Mouse (Mus musculus) CH12.LX (cell line): ENCODE measurements around the gene Cebpz. TPM values are rescaled to one million over a fixed set of nuclear protein-coding genes. Genes with fewer than 3 reads are reported as not detected.

ENCODE experiments used
- DNase-seq: peaks from one replicate; pipeline ENCODE4 v3.0.0-alpha.2; 2013; ENCODE audit errors: extremely low read depth
- H3K27ac ChIP-seq: 2 replicates; pipeline ENCODE4 v1.5.1; 2012; ENCODE audit warnings: low read depth, mild to moderate bottlenecking, control low read depth, moderate library complexity; ENCODE audit not compliant: insufficient read depth
- H3K27me3 ChIP-seq: replicated peaks from 2 replicates; pipeline ENCODE3; 2012; ENCODE audit warnings: inconsistent platforms
- H3K36me3 ChIP-seq, 2 experiments: replicated peaks in 1 of 2; 2 replicates each; pipeline versions ENCODE3 to v1.6.1; 2012; ENCODE audit warnings: inconsistent platforms in 1 of 2, low read length in 1 of 2, mild to moderate bottlenecking in 1 of 2, mixed read lengths in 1 of 2, moderate library complexity in 1 of 2; ENCODE audit not compliant: control insufficient read depth in 1 of 2, insufficient read depth in 1 of 2
- H3K4me1 ChIP-seq, 2 experiments: 2 replicates each; pipeline ENCODE4 v1.6.1; 2012; ENCODE audit warnings: inconsistent platforms in 1 of 2, moderate library complexity in 1 of 2; ENCODE audit not compliant: insufficient read depth in 2 of 2, control insufficient read depth in 1 of 2
- H3K4me2 ChIP-seq: 2 replicates; pipeline ENCODE4 v1.6.1; 2012; ENCODE audit warnings: low read depth, mild to moderate bottlenecking, control low read depth; ENCODE audit not compliant: poor library complexity, insufficient read depth, severe bottlenecking
- H3K4me3 ChIP-seq, 3 experiments: fragments of 150-350 bp in 1 of 3; sonication (generic) in 1 of 3; replicated peaks in 1 of 3; 2 replicates each; pipeline versions ENCODE3 to v1.5.1; 2011 to 2012; ENCODE audit warnings: low read depth in 2 of 3, low read length in 2 of 3, mild to moderate bottlenecking in 2 of 3, moderate library complexity in 2 of 3, control low read depth in 1 of 3, improper control_type of control experiment in 1 of 3, inconsistent platforms in 1 of 3, mixed read lengths in 1 of 3; ENCODE audit not compliant: poor library complexity in 1 of 3
- H3K79me2 ChIP-seq: replicated peaks from 2 replicates; pipeline ENCODE4 v1.6.1; 2012; ENCODE audit warnings: mild to moderate bottlenecking, moderate library complexity; ENCODE audit not compliant: control insufficient read depth, poor library complexity, insufficient read depth, severe bottlenecking; ENCODE audit errors: extremely low read depth
- H3K9ac ChIP-seq: 2 replicates; pipeline ENCODE4 v1.6.1; 2012; ENCODE audit warnings: low read depth, mild to moderate bottlenecking, control low read depth, moderate library complexity; ENCODE audit not compliant: insufficient read depth
- H3K9me3 ChIP-seq: replicated peaks from 2 replicates; pipeline ENCODE3; 2012; ENCODE audit warnings: low read length, inconsistent platforms, mixed read lengths
- BHLHE40 ChIP-seq: IDR thresholded peaks from 2 replicates; pipeline ENCODE4 v1.6.1; 2011; ENCODE audit warnings: mild to moderate bottlenecking, low read depth, low read length, improper control_type of control experiment
- CHD1 ChIP-seq: IDR thresholded peaks from 2 replicates; pipeline ENCODE4 v1.6.1; 2012; ENCODE audit warnings: low read depth, low read length, improper control_type of control experiment, inconsistent platforms
- CHD2 ChIP-seq: IDR thresholded peaks from 2 replicates; pipeline ENCODE4 v1.6.1; 2011; ENCODE audit warnings: low read length, improper control_type of control experiment
- CTCF ChIP-seq, 2 experiments: IDR thresholded peaks in 1 of 2; conservative IDR thresholded peaks in 1 of 2; 2 replicates each; pipeline ENCODE4 v1.5.1; 2011 to 2012; ENCODE audit warnings: low read depth in 2 of 2, low read length in 2 of 2, improper control_type of control experiment in 1 of 2, inconsistent platforms in 1 of 2, mild to moderate bottlenecking in 1 of 2, moderate library complexity in 1 of 2
- E2F4 ChIP-seq: IDR thresholded peaks from 2 replicates; pipeline ENCODE4 v1.6.1; 2011; ENCODE audit warnings: low read depth, low read length, improper control_type of control experiment; ENCODE audit not compliant: insufficient replicate concordance
- ELF1 ChIP-seq: IDR thresholded peaks from 2 replicates; pipeline ENCODE4 v1.6.1; 2014; ENCODE audit warnings: low read depth, mild to moderate bottlenecking, inconsistent platforms, low read length, improper control_type of control experiment
- EP300 ChIP-seq: IDR thresholded peaks from 2 replicates; pipeline ENCODE4 v1.6.1; 2011; ENCODE audit warnings: low read length, improper control_type of control experiment
- ETS1 ChIP-seq: conservative IDR thresholded peaks from 2 replicates; pipeline ENCODE4 v1.6.1; 2012; ENCODE audit warnings: low read depth, mild to moderate bottlenecking, inconsistent platforms, low read length, improper control_type of control experiment, moderate library complexity
- GABPA ChIP-seq: IDR thresholded peaks from 2 replicates; pipeline ENCODE4 v1.6.1; 2012; ENCODE audit warnings: low read depth, low read length, improper control_type of control experiment, inconsistent platforms; ENCODE audit not compliant: insufficient replicate concordance
- HCFC1 ChIP-seq: IDR thresholded peaks from 2 replicates; pipeline ENCODE4 v1.6.1; 2012; ENCODE audit warnings: low read depth, mild to moderate bottlenecking, inconsistent platforms, low read length, improper control_type of control experiment
- IRF4 ChIP-seq: IDR thresholded peaks from 2 replicates; pipeline ENCODE4 v1.6.1; 2014; ENCODE audit warnings: low read depth, mild to moderate bottlenecking, inconsistent platforms, low read length, improper control_type of control experiment
- JUN ChIP-seq: IDR thresholded peaks from 2 replicates; pipeline ENCODE4 v1.6.1; 2011; ENCODE audit warnings: low read depth, mild to moderate bottlenecking, low read length, improper control_type of control experiment, moderate library complexity; ENCODE audit not compliant: insufficient read depth
- JUND ChIP-seq: conservative IDR thresholded peaks from 2 replicates; pipeline ENCODE4 v1.6.1; 2011; ENCODE audit warnings: low read depth, low read length, improper control_type of control experiment
- KAT2A ChIP-seq: IDR thresholded peaks from 2 replicates; pipeline ENCODE4 v1.6.1; 2012; ENCODE audit warnings: low read length, improper control_type of control experiment, inconsistent platforms; ENCODE audit not compliant: insufficient replicate concordance
- MAFK ChIP-seq: IDR thresholded peaks from 2 replicates; pipeline ENCODE4 v1.6.1; 2011; ENCODE audit warnings: low read length, improper control_type of control experiment; ENCODE audit not compliant: insufficient replicate concordance
- MAZ ChIP-seq: IDR thresholded peaks from 2 replicates; pipeline ENCODE4 v1.6.1; 2012; ENCODE audit warnings: low read depth, mild to moderate bottlenecking, inconsistent platforms, low read length, improper control_type of control experiment, moderate library complexity
- MEF2A ChIP-seq: IDR thresholded peaks from 2 replicates; pipeline ENCODE4 v1.6.1; 2014; ENCODE audit warnings: low read depth, mild to moderate bottlenecking, inconsistent platforms, low read length, improper control_type of control experiment, borderline replicate concordance
- MXI1 ChIP-seq: IDR thresholded peaks from 2 replicates; pipeline ENCODE4 v1.6.1; 2011; ENCODE audit warnings: mild to moderate bottlenecking, low read depth, low read length, improper control_type of control experiment
- NELFE ChIP-seq: IDR thresholded peaks from 2 replicates; pipeline ENCODE4 v1.6.1; 2011; ENCODE audit warnings: low read depth, low read length, improper control_type of control experiment
- PAX5 ChIP-seq: IDR thresholded peaks from 2 replicates; pipeline ENCODE4 v1.6.1; 2012; ENCODE audit warnings: low read length, inconsistent platforms, mixed read lengths
- POLR2A ChIP-seq: IDR thresholded peaks from 2 replicates; pipeline ENCODE4 v1.6.1; 2011; ENCODE audit warnings: low read depth, mild to moderate bottlenecking, improper control_type of control experiment, low read length
- POLR2AphosphoS2 ChIP-seq: IDR thresholded peaks from 2 replicates; pipeline ENCODE4 v1.6.1; 2011; ENCODE audit warnings: low read depth, low read length, improper control_type of control experiment
- RAD21 ChIP-seq: IDR thresholded peaks from 2 replicates; pipeline ENCODE4 v1.6.1; 2011; ENCODE audit warnings: low read depth, mild to moderate bottlenecking, low read length, improper control_type of control experiment, moderate library complexity
- RCOR1 ChIP-seq: conservative IDR thresholded peaks from 2 replicates; pipeline ENCODE4 v1.6.1; 2012; ENCODE audit warnings: low read depth, mild to moderate bottlenecking, inconsistent platforms, low read length, improper control_type of control experiment
- SIN3A ChIP-seq: IDR thresholded peaks from 2 replicates; pipeline ENCODE4 v1.6.1; 2012; ENCODE audit warnings: low read length, improper control_type of control experiment, inconsistent platforms
- SMC3 ChIP-seq: IDR thresholded peaks from 2 replicates; pipeline ENCODE4 v1.6.1; 2011; ENCODE audit warnings: low read depth, low read length, improper control_type of control experiment
- TBP ChIP-seq: conservative IDR thresholded peaks from 2 replicates; pipeline ENCODE4 v1.6.1; 2011; ENCODE audit warnings: low read depth, low read length, improper control_type of control experiment
- TCF12 ChIP-seq: IDR thresholded peaks from 2 replicates; pipeline ENCODE4 v1.6.1; 2014; ENCODE audit warnings: low read depth, mild to moderate bottlenecking, inconsistent platforms, low read length, improper control_type of control experiment
- UBTF ChIP-seq: IDR thresholded peaks from 2 replicates; pipeline ENCODE4 v1.6.1; 2012; ENCODE audit warnings: low read depth, mild to moderate bottlenecking, inconsistent platforms, low read length, improper control_type of control experiment, moderate library complexity
- USF1 ChIP-seq: IDR thresholded peaks from 2 replicates; pipeline ENCODE4 v1.6.1; 2014; ENCODE audit warnings: low read depth, mild to moderate bottlenecking, inconsistent platforms, low read length, improper control_type of control experiment
- USF2 ChIP-seq: conservative IDR thresholded peaks from 2 replicates; pipeline ENCODE4 v1.6.1; 2011; ENCODE audit warnings: low read depth, low read length, improper control_type of control experiment
- ZC3H11A ChIP-seq: IDR thresholded peaks from 2 replicates; pipeline ENCODE4 v1.6.1; 2012; ENCODE audit warnings: low read depth, mild to moderate bottlenecking, inconsistent platforms, low read length, improper control_type of control experiment
- ZKSCAN1 ChIP-seq: IDR thresholded peaks from 2 replicates; pipeline ENCODE4 v1.6.1; 2012; ENCODE audit warnings: low read depth, inconsistent platforms, low read length, improper control_type of control experiment, borderline replicate concordance
- ZNF384 ChIP-seq: IDR thresholded peaks from 2 replicates; pipeline ENCODE4 v1.6.1; 2012; ENCODE audit warnings: low read depth, low read length, improper control_type of control experiment, inconsistent platforms
- dilution Hi-C: fragments of 300-500 bp; cut with MboI; formaldehyde crosslinking; loops from 2 replicates; pipeline ENCODE4 v1.14.3; 2020; ENCODE audit warnings: low sequenced_read_pairs; ENCODE audit not compliant: extremely low pct_unique_long_range_greater_than_20kb, extremely low pct_ligation_motif_present
- in situ Hi-C: fragments of 300-500 bp; cut with MboI; formaldehyde crosslinking; loops from 3 replicates; pipeline ENCODE4 v1.14.3; 2019; ENCODE audit warnings: low sequenced_read_pairs, low pct_ligation_motif_present, low pct_unique_long_range_greater_than_20kb, mixed read lengths
- polyA plus RNA-seq: library from polyadenylated mRNA; unstranded; fragments of >175 nt; gene quantifications from 2 replicates; pipeline ENCODE4 v1.2.1, GENCODE M21; 2012; ENCODE audit warnings: low read depth; ENCODE audit not compliant: insufficient read length
- total RNA-seq, 2 experiments: library from RNA; depleted of rRNA; stranded (reverse); fragments of 300-350 nt in 1 of 2; fragments of >200 nt in 1 of 2; gene quantifications; 2 replicates each; pipeline ENCODE4 v1.2.3; 2012 to 2014

Gene Cebpz
- total and polyA plus RNA-seq, 3 experiments = 43.3 to 70.1 (median 61.2) TPM

- dilution Hi-C loops = no loop called here
- in situ Hi-C loops = no loop called here
- Histone ChIP-seq H3K4me2 (no peak overlapping the region), H3K9ac (no peak overlapping the region), H3K27me3 (peaks cover 2% of the 10 kb centered on the region), H3K4me1 (peaks cover 0 to 5% of the 10 kb centered on the region in 2 experiments; a peak in 1 of 4 replicates), H3K27ac (no peak overlapping the region), H3K36me3 (no peaks in the 10 kb centered on the region), H3K79me2 (no peaks in the 10 kb centered on the region), H3K4me3 (no peak overlapping the region), H3K9me3 (no peaks in the 10 kb centered on the region)
- TF ChIP-seq EP300 = no peak
- TF ChIP-seq MAFK = no peak
- TF ChIP-seq ETS1 = no peak
- TF ChIP-seq ELF1 = peak; percentile 63
- DNase-seq = no peak
Observed at GRCm38 (mm10) chr17:78903158-78903557, 33.7 kb downstream of the Cebpz start.

GRCm38 (mm10) chr17:78895394-78895793 is 41.5 kb downstream of the Cebpz start:
- H3K27ac ChIP-seq = no peak overlapping the region
- dilution Hi-C loops (no loop called here), in situ Hi-C loops (no loop called here)
- peaks cover 0 to 2% of the 10 kb centered on the region in 2 experiments; a peak in 1 of 4 replicates for H3K4me1 ChIP-seq
- no peaks in the 10 kb centered on the region for H3K27me3 ChIP-seq
- H3K36me3 ChIP-seq = no peaks in the 10 kb centered on the region
- DNase-seq = peak; percentile 29
- peak overlapping the region; percentile 97 for H3K4me2 ChIP-seq
- H3K9me3 ChIP-seq = no peaks in the 10 kb centered on the region
- peak overlapping the region; percentile 69 for H3K9ac ChIP-seq
- no peaks in the 10 kb centered on the region for H3K79me2 ChIP-seq
- peak overlapping the region in 1 of 3 experiments; percentile 38 for H3K4me3 ChIP-seq
- TF ChIP-seq USF1 (no peak), ZNF384 (no peak), GABPA (no peak), TBP (no peak), BHLHE40 (no peak), CTCF (conservative IDR thresholded peaks at IDR 0.05 in 1 of 2, IDR thresholded peaks at IDR 0.05 in 1 of 2; ENCODE audit: low read depth in 2 of 2, low read length in 2 of 2) (peak in 1 of 2 experiments; percentile 76; a peak in 2 of 4 replicates), POLR2AphosphoS2 (no peak), SMC3 (peak; percentile 64), KAT2A (no peak), MXI1 (no peak), ZC3H11A (no peak), NELFE (no peak), SIN3A (no peak), TCF12 (no peak), HCFC1 (no peak), MAFK (no peak), PAX5 (no peak), IRF4 (peak; percentile 40; the same call in 1 of the 2 replicates), RCOR1 (no peak), E2F4 (no peak), JUND (no peak), CHD2 (no peak), USF2 (no peak), ZKSCAN1 (no peak), MEF2A (no peak), POLR2A (no peak), RAD21 (peak; percentile 71), EP300 (no peak), UBTF (no peak), CHD1 (no peak), MAZ (no peak), ELF1 (0 out of 2 replicates have a peak, but pooled peaks have one; percentile 6), JUN (no peak)
